Mouse (Mus musculus): ENCODE data around the gene Gm17728.
"Not testable (repeated sequence)": the region's sequence is repeated elsewhere in the genome, so short reads cannot be mapped to it uniquely, and the experiment has no call there.

The Gm17728 gene

GRCm38 (mm10) chr17:9421760-9422159, at the start of gene Gm17728:
Gene Gm17728 (plus strand): TSS chr17:9422060.
- DNase-seq (ENCODE audit: low spot score in 2 of 2): not testable (repeated sequence)

GRCm38 (mm10) chr17:9397493-9397892, 24.4 kb upstream of the Gm17728 start:
- no peak for DNase-seq (ENCODE audit: low spot score in 2 of 2)

- DNase-seq (ENCODE audit: low spot score in 2 of 2): no peak
These were observed 23.3 kb upstream of the Gm17728 start for GRCm38 (mm10) chr17:9398551-9398950.

- no peak for DNase-seq (ENCODE audit: low spot score in 2 of 2)
These were observed 17.9 kb upstream of the Gm17728 start for GRCm38 (mm10) chr17:9403991-9404390.

GRCm38 (mm10) chr17:9407640-9408039, 14.2 kb upstream of the Gm17728 start:
- no peak for DNase-seq (ENCODE audit: low spot score in 2 of 2)

GRCm38 (mm10) chr17:9419016-9419415, 2.8 kb upstream of the Gm17728 start:
- DNase-seq (ENCODE audit: low spot score in 2 of 2): no peak

- no peak for DNase-seq (ENCODE audit: low spot score in 2 of 2)
These were observed 6.6 kb downstream of the Gm17728 start for GRCm38 (mm10) chr17:9428374-9428994.

- DNase-seq (ENCODE audit: low spot score in 2 of 2): no peak
These were observed 18.3 kb downstream of the Gm17728 start for GRCm38 (mm10) chr17:9439997-9440655.

GRCm38 (mm10) chr17:9456406-9456805, 34.5 kb downstream of the Gm17728 start:
- no peak for DNase-seq (ENCODE audit: low spot score in 2 of 2)

- no peak for DNase-seq (ENCODE audit: low spot score in 2 of 2)
These were observed 39.0 kb downstream of the Gm17728 start for GRCm38 (mm10) chr17:9460904-9461303.

All from thymus, postnatal 10 days (tissue).